Mouse (Mus musculus): ENCODE results near the gene Kng1. TPM values are rescaled to one million over a fixed set of nuclear protein-coding genes. Genes with fewer than 3 reads are reported as not detected.
"Not testable (repeated sequence)": the region's sequence is repeated elsewhere in the genome, so short reads cannot be mapped to it uniquely, and the experiment has no call there.

The Kng1 gene
- polyA plus RNA-seq, 1 experiment from 2014 or later = 2.1 TPM

- H3K27ac ChIP-seq (ENCODE audit: low read depth, low read length); H3K9me3 ChIP-seq (replicated peaks; ENCODE audit: control insufficient read depth, low read length); H3K36me3 ChIP-seq (ENCODE audit: control insufficient read depth, insufficient read depth, low read length); H3K4me2 ChIP-seq; H3K27me3 ChIP-seq (ENCODE audit: control insufficient read depth, insufficient read depth, low read length); H3K4me3 ChIP-seq (ENCODE audit: low read depth, low read length); ATAC-seq (replicated peaks; ENCODE audit: insufficient number of reproducible peaks, low FRiP score, low TSS enrichment); H3K9ac ChIP-seq (ENCODE audit: low read depth, low read length): not testable (repeated sequence)
- 90% methylated on average over 1 of the region's 1 CpGs for WGBS (ENCODE audit: insufficient replicate concordance)
- peaks cover 14% of the 10 kb centered on the region for H3K4me1 ChIP-seq (ENCODE audit: control insufficient read depth, insufficient read depth, low read length)
Observed at GRCm38 (mm10) chr16:23098105-23098452, 40.4 kb downstream of the Kng1 start.

GRCm38 (mm10) chr16:23099632-23100031 is 42.0 kb downstream of the Kng1 start:
- peak overlapping the region; percentile 80 for H3K4me2 ChIP-seq
- no peak for ATAC-seq (replicated peaks; ENCODE audit: insufficient number of reproducible peaks, low FRiP score, low TSS enrichment)
- H3K36me3 ChIP-seq (ENCODE audit: control insufficient read depth, insufficient read depth, low read length) = no peaks in the 10 kb centered on the region
- peak overlapping the region; percentile 43 for H3K4me3 ChIP-seq (ENCODE audit: low read depth, low read length)
- H3K27ac ChIP-seq (ENCODE audit: low read depth, low read length) = no peak overlapping the region; the same call in 1 of the 2 replicates
- H3K9ac ChIP-seq (ENCODE audit: low read depth, low read length) = peak overlapping the region; percentile 63
- WGBS (ENCODE audit: insufficient replicate concordance) = 9% methylated on average over 12 of the region's 12 CpGs
- no peaks in the 10 kb centered on the region for H3K27me3 ChIP-seq (ENCODE audit: control insufficient read depth, insufficient read depth, low read length)
- no peaks in the 10 kb centered on the region for H3K9me3 ChIP-seq (replicated peaks; ENCODE audit: control insufficient read depth, low read length)
- H3K4me1 ChIP-seq (ENCODE audit: control insufficient read depth, insufficient read depth, low read length) = peaks cover 14% of the 10 kb centered on the region

GRCm38 (mm10) chr16:23100099-23100575 is 42.5 kb downstream of the Kng1 start:
- Histone ChIP-seq H3K27me3 (ENCODE audit: control insufficient read depth, insufficient read depth, low read length) (no peaks in the 10 kb centered on the region), H3K27ac (ENCODE audit: low read depth, low read length) (peak overlapping the region; percentile 64), H3K9me3 (replicated peaks; ENCODE audit: control insufficient read depth, low read length) (no peaks in the 10 kb centered on the region), H3K4me2 (peak overlapping the region; percentile 80), H3K9ac (ENCODE audit: low read depth, low read length) (peak overlapping the region; percentile 63), H3K4me3 (ENCODE audit: low read depth, low read length) (peak overlapping the region; percentile 43), H3K4me1 (ENCODE audit: control insufficient read depth, insufficient read depth, low read length) (peaks cover 14% of the 10 kb centered on the region), H3K36me3 (ENCODE audit: control insufficient read depth, insufficient read depth, low read length) (no peaks in the 10 kb centered on the region)
- under 1% methylated on average over 9 of the region's 9 CpGs for WGBS (ENCODE audit: insufficient replicate concordance)
- ATAC-seq (replicated peaks; ENCODE audit: insufficient number of reproducible peaks, low FRiP score, low TSS enrichment) = no peak; the same call in 1 of the 2 replicates

GRCm38 (mm10) chr16:23100613-23101012 is 42.9 kb downstream of the Kng1 start:
- Histone ChIP-seq H3K9ac (ENCODE audit: low read depth, low read length) (peak overlapping the region; percentile 63), H3K4me3 (ENCODE audit: low read depth, low read length) (peak overlapping the region; percentile 43), H3K4me1 (ENCODE audit: control insufficient read depth, insufficient read depth, low read length) (peaks cover 14% of the 10 kb centered on the region), H3K36me3 (ENCODE audit: control insufficient read depth, insufficient read depth, low read length) (no peaks in the 10 kb centered on the region), H3K9me3 (replicated peaks; ENCODE audit: control insufficient read depth, low read length) (no peaks in the 10 kb centered on the region), H3K27ac (ENCODE audit: low read depth, low read length) (peak overlapping the region; percentile 64), H3K4me2 (peak overlapping the region; percentile 80), H3K27me3 (ENCODE audit: control insufficient read depth, insufficient read depth, low read length) (no peaks in the 10 kb centered on the region)
- 7% methylated on average over 10 of the region's 10 CpGs for WGBS (ENCODE audit: insufficient replicate concordance)
- peak; percentile 44; the same call in 1 of the 2 replicates for ATAC-seq (replicated peaks; ENCODE audit: insufficient number of reproducible peaks, low FRiP score, low TSS enrichment)

GRCm38 (mm10) chr16:23102340-23103037 is 44.8 kb downstream of the Kng1 start:
- Histone ChIP-seq H3K9ac (ENCODE audit: low read depth, low read length) (peak overlapping the region; percentile 75), H3K36me3 (ENCODE audit: control insufficient read depth, insufficient read depth, low read length) (no peaks in the 10 kb centered on the region), H3K4me1 (ENCODE audit: control insufficient read depth, insufficient read depth, low read length) (peaks cover 14% of the 10 kb centered on the region), H3K27me3 (ENCODE audit: control insufficient read depth, insufficient read depth, low read length) (no peaks in the 10 kb centered on the region), H3K4me3 (ENCODE audit: low read depth, low read length) (peak overlapping the region; percentile 54), H3K27ac (ENCODE audit: low read depth, low read length) (peak overlapping the region; percentile 46; the same call in 1 of the 2 replicates), H3K4me2 (peak overlapping the region; percentile 74), H3K9me3 (replicated peaks; ENCODE audit: control insufficient read depth, low read length) (no peaks in the 10 kb centered on the region)
- ATAC-seq (replicated peaks; ENCODE audit: insufficient number of reproducible peaks, low FRiP score, low TSS enrichment) = no peak
- WGBS (ENCODE audit: insufficient replicate concordance) = 8% methylated on average over 15 of the region's 15 CpGs

- WGBS (ENCODE audit: insufficient replicate concordance) = 30% methylated on average over 17 of the region's 17 CpGs
- no peak for ATAC-seq (replicated peaks; ENCODE audit: insufficient number of reproducible peaks, low FRiP score, low TSS enrichment)
- H3K4me2 ChIP-seq = peak overlapping the region; percentile 74
- H3K9me3 ChIP-seq (replicated peaks; ENCODE audit: control insufficient read depth, low read length) = no peaks in the 10 kb centered on the region
- peak overlapping the region; percentile 54 for H3K4me3 ChIP-seq (ENCODE audit: low read depth, low read length)
- peak overlapping the region; percentile 75 for H3K9ac ChIP-seq (ENCODE audit: low read depth, low read length)
- H3K36me3 ChIP-seq (ENCODE audit: control insufficient read depth, insufficient read depth, low read length) = no peaks in the 10 kb centered on the region
- 0 out of 2 replicates have a peak overlapping the region, but pooled peaks have one; percentile 46 for H3K27ac ChIP-seq (ENCODE audit: low read depth, low read length)
- peaks cover 14% of the 10 kb centered on the region for H3K4me1 ChIP-seq (ENCODE audit: control insufficient read depth, insufficient read depth, low read length)
- no peaks in the 10 kb centered on the region for H3K27me3 ChIP-seq (ENCODE audit: control insufficient read depth, insufficient read depth, low read length)
Observed at GRCm38 (mm10) chr16:23103038-23103745, 45.5 kb downstream of the Kng1 start.

GRCm38 (mm10) chr16:23103841-23104240 is 46.2 kb downstream of the Kng1 start:
- no peaks in the 10 kb centered on the region for H3K9me3 ChIP-seq (replicated peaks; ENCODE audit: control insufficient read depth, low read length)
- H3K27ac ChIP-seq (ENCODE audit: low read depth, low read length) = no peak overlapping the region
- WGBS (ENCODE audit: insufficient replicate concordance) = 65% methylated on average over 2 of the region's 2 CpGs
- no peak overlapping the region for H3K4me2 ChIP-seq
- H3K4me1 ChIP-seq (ENCODE audit: control insufficient read depth, insufficient read depth, low read length) = peaks cover 14% of the 10 kb centered on the region
- no peak for ATAC-seq (replicated peaks; ENCODE audit: insufficient number of reproducible peaks, low FRiP score, low TSS enrichment)
- no peaks in the 10 kb centered on the region for H3K27me3 ChIP-seq (ENCODE audit: control insufficient read depth, insufficient read depth, low read length)
- peaks cover 1% of the 10 kb centered on the region; the same call in 1 of the 2 replicates for H3K36me3 ChIP-seq (ENCODE audit: control insufficient read depth, insufficient read depth, low read length)
- no peak overlapping the region for H3K9ac ChIP-seq (ENCODE audit: low read depth, low read length)
- no peak overlapping the region for H3K4me3 ChIP-seq (ENCODE audit: low read depth, low read length)

GRCm38 (mm10) chr16:23106121-23106520 is 48.5 kb downstream of the Kng1 start:
- WGBS (ENCODE audit: insufficient replicate concordance) = 69% methylated on average over 7 of the region's 7 CpGs
- Histone ChIP-seq H3K27me3 (ENCODE audit: control insufficient read depth, insufficient read depth, low read length) (no peaks in the 10 kb centered on the region), H3K4me3 (ENCODE audit: low read depth, low read length) (no peak overlapping the region), H3K9me3 (replicated peaks; ENCODE audit: control insufficient read depth, low read length) (no peaks in the 10 kb centered on the region), H3K27ac (ENCODE audit: low read depth, low read length) (no peak overlapping the region), H3K36me3 (ENCODE audit: control insufficient read depth, insufficient read depth, low read length) (peaks cover 16% of the 10 kb centered on the region), H3K9ac (ENCODE audit: low read depth, low read length) (no peak overlapping the region), H3K4me1 (ENCODE audit: control insufficient read depth, insufficient read depth, low read length) (peaks cover 16% of the 10 kb centered on the region), H3K4me2 (no peak overlapping the region)
- no peak for ATAC-seq (replicated peaks; ENCODE audit: insufficient number of reproducible peaks, low FRiP score, low TSS enrichment)
